Mouse (Mus musculus) lung, embryonic 14.5 days (tissue): ENCODE results near the gene Tmem143. TPM values are rescaled to one million over a fixed set of nuclear protein-coding genes. Genes with fewer than 3 reads are reported as not detected.
"Not testable (repeated sequence)": the region's sequence is repeated elsewhere in the genome, so short reads cannot be mapped to it uniquely, and the experiment has no call there.

Experiments
- ATAC-seq: fragments of 200-750 bp; cut with Nextera tagmentation; 2 replicates; pipeline ENCODE4 v1.8.0; 2017; ENCODE audit warnings: mild to moderate bottlenecking, moderate TSS enrichment, moderate library complexity; ENCODE audit not compliant: insufficient read depth
- DNase-seq: peaks from one replicate; pipeline ENCODE4 v3.0.0-alpha.2; 2015
- H3K27ac ChIP-seq: fragments of 300-500 bp; sonication (generic); 2 replicates; pipeline ENCODE4 v1.5.1; 2014; ENCODE audit warnings: low read depth, mild to moderate bottlenecking, moderate library complexity
- H3K27me3 ChIP-seq: fragments of 300-500 bp; sonication (generic); 2 replicates; pipeline ENCODE4 v1.6.1; 2014; ENCODE audit warnings: low read length, control low read depth; ENCODE audit not compliant: insufficient read depth
- H3K36me3 ChIP-seq: fragments of 300-500 bp; sonication (generic); 2 replicates; pipeline ENCODE4 v1.6.1; 2014; ENCODE audit warnings: control low read depth; ENCODE audit not compliant: insufficient read depth
- H3K4me1 ChIP-seq: fragments of 300-500 bp; sonication (generic); 2 replicates; pipeline ENCODE4 v1.6.1; 2014; ENCODE audit warnings: antibody characterized with exemption, control low read depth; ENCODE audit not compliant: insufficient read depth
- H3K4me2 ChIP-seq: fragments of 300-500 bp; sonication (generic); 2 replicates; pipeline ENCODE4 v1.6.1; 2014; ENCODE audit warnings: mild to moderate bottlenecking
- H3K4me3 ChIP-seq: fragments of 300-500 bp; sonication (generic); 2 replicates; pipeline ENCODE4 v1.5.1; 2014; ENCODE audit warnings: low read depth, low read length
- H3K9ac ChIP-seq: fragments of 300-500 bp; sonication (generic); 2 replicates; pipeline ENCODE4 v1.6.1; 2014
- H3K9me3 ChIP-seq: fragments of 300-500 bp; sonication (generic); 2 replicates; pipeline ENCODE4 v1.6.1; 2016; ENCODE audit warnings: low read depth, low read length, control low read depth
- CTCF ChIP-seq: IDR thresholded peaks from 2 replicates; pipeline ENCODE4 v1.5.1; 2016; ENCODE audit warnings: antibody characterized with exemption, low read depth
- WGBS: fragments of 180-500 bp; shearing (Covaris S2); extraction: QIAGEN DNeasy Blood & Tissue Kit; methylation state at CpG from one replicate; pipeline ENCODE4 v1.1.7; 2014; 5-methylcytosine and 5-hydroxymethylcytosine counted together
- polyA plus RNA-seq: library from polyadenylated mRNA; unstranded; fragments of >200 nt; fragmentation: Nextera tagmentation; extraction: Ambion mirVana; gene quantifications from 2 replicates; pipeline ENCODE4 v1.2.1, GENCODE M21; 2014

The Tmem143 gene
- polyA plus RNA-seq, 1 experiment from 2014 or later: 3.5 TPM

- DNase-seq (peak; percentile 98), ATAC-seq (peak; percentile 89)
- no peak for TF ChIP-seq CTCF
- H3K4me3 ChIP-seq: peak overlapping the region; percentile 41
- peak overlapping the region; percentile 33; the same call in 1 of the 2 replicates for H3K9ac ChIP-seq
- H3K27ac ChIP-seq: peak overlapping the region; percentile 95
- peak overlapping the region; percentile 69 for H3K4me2 ChIP-seq
- H3K27me3 ChIP-seq: no peaks in the 10 kb centered on the region
- 1% methylated on average over 37 of the region's 37 CpGs for WGBS
- peaks cover 6% of the 10 kb centered on the region; the same call in 1 of the 2 replicates for H3K36me3 ChIP-seq
- peaks cover 17% of the 10 kb centered on the region for H3K4me1 ChIP-seq
- H3K9me3 ChIP-seq: no peaks in the 10 kb centered on the region
These were observed 26.4 kb downstream of the Tmem143 start for GRCm38 (mm10) chr7:45922928-45923761.

GRCm38 (mm10) chr7:45923762-45924428 is 27.2 kb downstream of the Tmem143 start, which contains the start of gene Ccdc114:
Ccdc114 (plus strand) TSS chr7:45924072.
- H3K4me2 ChIP-seq: peak within 1 kb of the TSS; percentile 69
- peak; percentile 45 for ATAC-seq
- H3K4me1 ChIP-seq: peaks cover 16% of the 10 kb centered on the region
- peak within 1 kb of the TSS; percentile 95 for H3K27ac ChIP-seq
- peak within 1 kb of the TSS; percentile 33; the same call in 1 of the 2 replicates for H3K9ac ChIP-seq
- peaks cover 3% of the 10 kb centered on the region; the same call in 1 of the 2 replicates for H3K36me3 ChIP-seq
- 0 out of 2 replicates have a peak, but pooled peaks cover under 1% of the 10 kb centered on the region for H3K27me3 ChIP-seq
- peak; percentile 66 for DNase-seq
- no peaks in the 10 kb centered on the region for H3K9me3 ChIP-seq
- H3K4me3 ChIP-seq: peak within 1 kb of the TSS; percentile 41
- no peak for TF ChIP-seq CTCF
- 9% methylated on average over 24 of the region's 24 CpGs for WGBS

DNA sequence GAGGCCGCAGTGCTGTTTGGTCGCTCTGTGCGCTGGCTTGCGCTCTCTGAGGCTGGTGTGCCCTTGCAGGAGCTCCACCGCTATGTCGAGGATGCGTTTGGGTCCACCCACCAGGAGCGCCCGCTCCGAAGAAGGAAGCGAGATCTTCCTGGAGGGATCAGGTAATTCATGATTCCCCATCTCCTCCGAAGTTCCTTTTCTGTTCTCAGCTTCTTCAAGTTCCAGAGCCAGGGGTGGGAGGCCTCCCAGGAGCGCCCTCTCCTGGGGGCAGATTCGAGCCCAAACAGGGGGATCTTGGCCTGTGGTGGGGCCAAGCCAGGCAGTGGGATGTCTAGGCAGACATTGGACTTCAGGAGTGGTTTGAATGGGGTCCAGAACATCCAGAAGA is 27.7 kb downstream of the Tmem143 start:
- WGBS: 20% methylated on average over 14 of the region's 14 CpGs
- no peak for ATAC-seq
- 0 out of 2 replicates have a peak, but pooled peaks cover 4% of the 10 kb centered on the region for H3K27me3 ChIP-seq
- H3K4me3 ChIP-seq: peak overlapping the region; percentile 41
- H3K36me3 ChIP-seq: no peaks in the 10 kb centered on the region
- DNase-seq: peak; percentile 31
- peak; percentile 43 for TF ChIP-seq CTCF
- H3K27ac ChIP-seq: peak overlapping the region; percentile 48; the same call in 1 of the 2 replicates
- no peak overlapping the region; the same call in 1 of the 2 replicates for H3K9ac ChIP-seq
- H3K4me2 ChIP-seq: peak overlapping the region; percentile 69
- H3K4me1 ChIP-seq: peaks cover 11% of the 10 kb centered on the region; the same call in 1 of the 2 replicates
- H3K9me3 ChIP-seq: no peaks in the 10 kb centered on the region

DNA sequence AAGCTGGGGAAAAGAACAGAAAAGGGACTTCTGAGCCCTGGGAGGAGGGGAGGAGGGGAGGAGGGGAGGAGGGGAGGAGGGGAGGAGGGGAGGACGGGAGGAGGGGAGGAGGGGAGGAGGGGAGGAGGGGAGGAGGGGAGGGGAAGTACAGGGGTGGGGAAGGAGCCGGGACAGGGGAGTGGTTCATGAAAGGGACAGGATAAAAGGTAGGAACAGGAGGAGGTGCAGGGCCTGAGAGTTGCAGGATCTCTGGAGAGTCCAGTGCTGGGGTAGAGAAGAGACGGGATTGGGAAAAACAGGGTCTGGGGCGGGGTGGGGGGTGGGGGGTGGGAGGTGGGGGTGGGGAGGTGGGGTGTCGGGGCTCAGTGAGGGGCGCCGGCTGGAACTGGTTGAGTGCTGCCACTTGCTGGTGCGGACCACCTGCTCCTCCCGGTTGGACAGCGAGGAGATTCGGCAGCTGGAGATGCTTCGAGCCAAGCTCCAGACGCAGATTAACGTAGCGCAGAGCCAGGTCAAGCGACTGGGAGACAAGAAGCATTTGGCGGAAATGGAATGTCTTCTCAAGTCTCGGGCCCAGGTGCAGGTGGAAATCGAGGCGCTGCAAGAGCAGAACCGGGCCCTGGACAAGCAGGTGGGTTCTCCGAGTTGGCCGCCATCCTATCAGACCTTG is 32.0 kb downstream of the Tmem143 start:
- Histone ChIP-seq H3K36me3 (no peaks in the 10 kb centered on the region), H3K4me3 (no peak overlapping the region), H3K9ac (no peak overlapping the region), H3K4me1 (no peaks in the 10 kb centered on the region), H3K27ac (no peak overlapping the region), H3K9me3 (peaks cover 4% of the 10 kb centered on the region; the same call in 1 of the 2 replicates), H3K27me3 (0 out of 2 replicates have a peak, but pooled peaks cover 4% of the 10 kb centered on the region), H3K4me2 (no peak overlapping the region)
- DNase-seq (no peak), ATAC-seq (no peak)
- 13% methylated on average over 21 of the region's 23 CpGs for WGBS
- TF ChIP-seq CTCF: no peak

GRCm38 (mm10) chr7:45929688-45930087 is 32.9 kb downstream of the Tmem143 start:
- H3K27ac ChIP-seq: no peak overlapping the region
- peak; percentile 39; the same call in 1 of the 2 replicates for TF ChIP-seq CTCF
- peaks cover 4% of the 10 kb centered on the region; the same call in 1 of the 2 replicates for H3K9me3 ChIP-seq
- no peaks in the 10 kb centered on the region for H3K4me1 ChIP-seq
- DNase-seq (no peak), ATAC-seq (no peak)
- no peak overlapping the region for H3K4me3 ChIP-seq
- WGBS: 96% methylated on average over 1 of the region's 1 CpGs
- H3K4me2 ChIP-seq: no peak overlapping the region
- no peak overlapping the region for H3K9ac ChIP-seq
- H3K36me3 ChIP-seq: no peaks in the 10 kb centered on the region
- 0 out of 2 replicates have a peak, but pooled peaks cover 4% of the 10 kb centered on the region for H3K27me3 ChIP-seq

GRCm38 (mm10) chr7:45933766-45934165 is 37.0 kb downstream of the Tmem143 start:
- H3K9me3 ChIP-seq, DNase-seq, H3K9ac ChIP-seq, H3K4me2 ChIP-seq, H3K36me3 ChIP-seq, H3K4me3 ChIP-seq, H3K4me1 ChIP-seq, H3K27me3 ChIP-seq, H3K27ac ChIP-seq, ATAC-seq: not testable (repeated sequence)
- WGBS: 82% methylated on average over 12 of the region's 12 CpGs
